Mouse (Mus musculus) thymus, postnatal 0 days (tissue): Measurements from ENCODE around the gene E130208F15Rik. TPM values are rescaled to one million over a fixed set of nuclear protein-coding genes. Genes with fewer than 3 reads are reported as not detected.

Experiments
- DNase-seq: peaks from one replicate; pipeline ENCODE4 v3.0.0-alpha.2; 2015; ENCODE audit warnings: low spot score
- polyA plus RNA-seq: library from polyadenylated mRNA; unstranded; fragments of >200 nt; fragmentation: Nextera tagmentation; extraction: Ambion mirVana; gene quantifications from 2 replicates; pipeline ENCODE4 v1.2.1, GENCODE M21; 2015

Gene E130208F15Rik
- polyA plus RNA-seq, 1 experiment from 2014 or later: 0.68 TPM

DNA sequence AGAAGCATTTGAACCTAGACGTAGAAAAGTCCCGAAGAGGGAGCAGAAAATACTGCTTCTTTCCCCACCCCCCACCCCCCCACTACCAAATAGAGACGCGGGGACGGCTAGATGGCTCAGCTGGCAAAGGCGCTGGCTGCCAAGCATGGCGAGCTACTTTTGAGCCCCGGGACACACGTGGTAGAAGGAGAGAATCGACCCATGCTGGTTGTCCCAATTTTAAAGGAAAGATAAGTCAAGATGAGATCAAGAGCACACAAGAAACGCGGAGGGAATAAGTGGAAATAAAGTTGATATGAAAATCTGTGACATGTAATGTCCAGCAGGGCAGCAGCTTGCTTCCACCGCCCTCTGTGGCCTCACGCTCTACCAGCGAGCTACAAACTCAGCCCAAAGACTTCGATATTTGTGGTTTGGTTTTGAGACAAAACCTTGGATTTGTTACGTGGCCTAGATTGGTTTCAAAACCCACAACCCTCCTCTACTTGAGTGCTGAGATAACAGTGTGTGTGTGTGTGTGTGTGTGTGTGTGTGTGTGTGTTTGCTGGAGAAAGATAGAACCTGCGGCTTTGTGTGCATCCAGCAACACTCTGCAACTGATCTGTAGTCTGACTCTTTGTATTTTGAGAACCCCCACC, 11.2 kb downstream of the E130208F15Rik start:
- DNase-seq: no peak

GRCm38 (mm10) chr7:30333436-30333835, 11.9 kb downstream of the E130208F15Rik start:
- peak; percentile 4 for DNase-seq

DNA sequence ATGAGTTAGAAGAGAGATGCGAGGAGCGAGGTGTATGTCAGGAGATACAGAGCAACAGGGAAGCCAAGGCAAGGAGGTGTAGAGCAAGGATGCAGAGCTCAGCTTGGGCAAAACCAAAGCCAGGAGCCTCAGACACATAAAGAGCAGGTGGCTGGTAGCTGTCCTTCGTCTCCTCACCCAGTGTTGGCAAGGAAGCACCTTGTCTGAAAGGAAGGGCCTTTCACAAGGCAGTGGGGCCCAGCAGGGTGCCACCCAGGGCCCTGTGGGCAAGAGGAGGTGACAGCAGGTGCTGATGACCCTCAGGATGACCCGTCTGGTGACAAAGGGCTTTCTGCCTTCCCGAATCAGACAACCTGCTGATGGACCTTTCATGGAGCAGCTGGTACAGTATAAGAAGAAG, 13.0 kb downstream of the E130208F15Rik start:
- no peak for DNase-seq

DNA sequence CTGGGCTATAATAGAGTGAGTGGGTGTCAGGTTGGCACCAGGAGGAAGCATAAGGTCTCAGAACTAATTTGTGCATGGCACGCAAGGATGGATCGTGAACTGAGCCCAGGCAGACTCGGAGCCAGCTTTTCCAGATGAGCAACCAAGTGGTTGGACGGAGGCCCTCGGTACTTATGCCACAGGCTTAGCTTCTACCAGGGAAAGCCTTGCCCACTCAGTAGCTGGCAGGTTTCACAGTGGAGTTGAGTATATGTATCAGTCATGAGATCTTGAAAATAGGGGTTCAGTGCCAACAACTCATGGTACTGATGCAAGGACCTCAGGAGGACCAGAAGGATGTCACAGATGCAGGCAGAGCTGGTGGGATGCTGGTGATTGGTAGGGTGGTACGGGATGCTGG, 14.1 kb downstream of the E130208F15Rik start:
- DNase-seq: no peak

DNA sequence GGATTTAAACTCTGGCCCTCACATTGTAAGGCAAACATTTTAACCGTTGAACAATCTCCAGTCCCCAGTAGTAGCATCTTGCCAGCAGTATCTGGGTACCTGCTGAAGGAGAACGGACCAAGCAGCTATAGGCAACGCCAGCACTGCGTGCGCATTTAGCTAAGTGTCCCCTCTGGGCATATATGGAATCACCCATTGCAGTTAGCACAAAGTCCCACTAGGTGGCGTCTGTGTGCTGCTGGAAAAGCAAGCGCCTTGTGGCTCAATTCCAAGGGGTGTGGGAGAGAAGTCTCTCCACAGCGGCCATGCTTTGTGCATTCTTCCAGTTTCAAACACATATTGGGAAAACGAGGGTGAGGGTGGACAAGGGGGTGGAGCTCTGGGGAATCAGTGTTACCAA, 14.8 kb downstream of the E130208F15Rik start:
- peak; percentile 71 for DNase-seq

GRCm38 (mm10) chr7:30339432-30340109, 18.0 kb downstream of the E130208F15Rik start:
- no peak for DNase-seq

GRCm38 (mm10) chr7:30346635-30347379, 25.3 kb downstream of the E130208F15Rik start:
- DNase-seq: peak; percentile 79

DNA sequence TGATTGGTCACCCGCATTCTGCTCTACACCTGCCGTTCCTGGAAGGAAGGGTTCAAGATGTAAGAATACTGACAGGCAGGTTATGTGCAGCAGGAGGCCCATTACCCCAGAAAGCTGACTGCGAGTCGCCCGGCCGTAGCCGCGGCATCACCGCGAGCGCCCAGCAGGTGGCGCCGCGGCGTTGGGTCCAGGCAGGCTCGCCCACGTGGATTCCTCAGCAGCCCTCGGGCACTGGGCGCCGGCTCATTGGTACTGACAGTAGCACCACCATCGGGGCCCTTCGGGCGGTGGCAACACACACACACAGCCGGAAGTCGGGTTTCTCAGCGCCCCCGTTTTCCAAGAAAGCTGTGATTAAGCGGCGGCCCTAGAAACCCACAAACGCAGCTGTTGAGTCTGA, 26.3 kb downstream of the E130208F15Rik start:
- peak; percentile 65 for DNase-seq

DNA sequence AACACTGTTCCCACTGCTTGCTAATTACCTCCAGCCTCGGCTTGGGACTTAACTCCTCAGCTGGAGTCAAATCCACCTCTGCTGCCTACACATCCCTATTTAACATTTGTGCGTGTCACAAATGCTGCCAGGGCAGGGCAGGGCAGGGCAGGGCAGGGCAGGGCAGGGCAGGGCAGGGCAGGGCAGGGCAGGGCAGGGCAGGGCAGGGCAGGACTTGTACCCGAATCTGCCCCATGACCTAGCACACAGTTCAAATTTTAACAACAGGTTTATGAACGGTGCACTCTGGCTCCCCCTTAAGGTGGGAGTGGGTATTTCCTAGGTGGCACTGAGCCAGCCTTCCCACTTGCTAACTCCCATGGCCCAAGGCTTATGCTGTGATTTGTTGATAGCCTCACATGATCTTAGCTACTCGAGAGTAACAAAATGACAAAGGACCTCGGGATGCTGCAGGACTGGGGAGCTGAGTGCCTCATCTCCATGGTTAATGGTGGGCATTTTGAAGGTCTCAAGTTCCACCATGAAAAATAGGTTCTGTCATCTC, 31.8 kb downstream of the E130208F15Rik start:
- DNase-seq: peak; percentile 44

DNA sequence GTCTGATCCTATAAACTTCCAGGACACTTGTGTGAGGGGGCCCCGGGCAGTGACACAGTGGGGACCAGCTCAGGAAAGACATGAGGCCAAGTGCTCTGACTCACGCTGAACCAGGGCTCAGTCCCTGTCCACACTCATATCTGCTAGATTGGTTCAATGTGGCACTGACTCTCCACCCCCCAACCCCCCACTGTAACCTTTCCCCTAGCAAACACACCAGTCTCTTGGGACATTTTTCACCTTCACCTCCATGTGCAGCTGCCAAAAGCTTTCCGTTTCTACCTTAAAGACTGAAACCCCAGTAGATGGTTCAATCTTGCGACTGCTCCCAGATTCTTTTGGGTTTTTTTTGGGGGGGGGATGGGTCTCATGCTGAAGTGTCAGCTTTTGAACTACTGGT, 32.5 kb downstream of the E130208F15Rik start:
- no peak for DNase-seq

GRCm38 (mm10) chr7:30358378-30359186, 37.0 kb downstream of the E130208F15Rik start:
- no peak for DNase-seq

DNA sequence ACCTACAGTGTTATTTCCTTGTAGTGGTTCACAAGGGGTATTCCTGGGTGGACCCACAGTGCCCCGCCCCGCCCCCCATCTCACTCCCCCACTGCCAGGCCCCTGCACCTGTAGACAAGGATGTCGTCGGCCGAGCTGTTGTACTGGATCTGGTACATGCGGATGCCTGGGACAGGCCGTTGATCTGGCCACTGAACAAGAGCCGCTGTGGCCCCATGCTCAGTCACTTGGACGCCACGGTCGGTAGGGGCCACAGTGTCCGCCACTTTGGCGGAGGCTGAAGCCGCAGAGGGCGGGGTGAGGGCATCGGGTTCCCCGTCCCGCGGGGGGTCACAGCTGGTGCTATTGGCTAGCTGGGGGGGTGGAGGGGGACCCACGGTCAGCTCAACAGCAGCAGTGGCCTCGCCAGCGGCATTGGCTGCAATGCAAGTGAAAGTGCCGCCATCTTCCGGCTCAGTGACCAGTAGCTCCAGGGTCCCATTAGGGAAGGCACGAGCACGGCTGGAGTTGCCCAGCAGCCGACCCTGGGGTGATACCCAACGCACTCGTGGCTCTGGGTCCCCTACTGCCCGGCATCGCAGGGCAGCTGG, 37.8 kb downstream of the E130208F15Rik start:
- no peak for DNase-seq

DNA sequence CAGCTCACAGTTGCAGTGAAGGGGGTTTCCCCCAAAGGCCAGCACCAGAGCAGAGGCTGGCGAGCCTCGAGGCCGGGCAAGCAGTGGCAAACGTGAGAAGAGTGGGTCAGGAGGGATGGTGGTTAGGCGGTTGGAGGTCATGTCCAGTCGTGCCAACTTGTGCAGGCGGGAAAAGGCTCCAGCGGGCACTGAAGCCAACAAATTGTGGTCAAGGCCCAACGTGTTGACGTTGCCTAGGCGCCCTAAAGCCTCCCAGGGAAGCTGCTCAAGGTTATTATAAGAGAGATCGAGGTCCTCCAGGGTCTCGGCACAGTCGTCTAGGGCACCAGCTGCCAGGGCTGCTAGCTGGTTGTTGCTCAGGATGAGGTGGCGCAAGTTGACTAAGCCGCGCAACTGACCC, 38.5 kb downstream of the E130208F15Rik start:
- DNase-seq: no peak

GRCm38 (mm10) chr7:30362652-30363343, 41.3 kb downstream of the E130208F15Rik start, which contains the start of gene Lrfn3:
TSS of gene Lrfn3 (minus strand) at chr7:30362772.
- DNase-seq: peak; percentile 12

- no peak for DNase-seq
Observed at GRCm38 (mm10) chr7:30363344-30363738, 41.8 kb downstream of the E130208F15Rik start.

- DNase-seq: no peak
Observed at GRCm38 (mm10) chr7:30367466-30367865, 45.9 kb downstream of the E130208F15Rik start.
